8 mouse cellular contexts compared by ENCODE assay signal in genomic region chr6:4397695-4398598, GRCm38 (mm10).
A peak's percentile ranks its signal among the peaks of the same experiment; 100 is the strongest.
DNase-seq lines count a peak whose midpoint lies in the region; ATAC-seq and TF ChIP-seq lines count a peak whose summit lies in the region.

No protein-coding gene starts in this region.

- no peak for ATAC-seq in limb, embryonic 14.5 days (ENCODE audit: low FRiP score, low read depth)
- no peak for ATAC-seq in liver, embryonic 12.5 days
- ATAC-seq in inflammation-experienced regulatory T-cells, adult 6 months = no peak

- intact Hi-C loops in left cerebral cortex, postnatal 4 days (cut with DNase I) = no loop called here

- no peak overlapping the region for H3K4me3 ChIP-seq in limb, embryonic 14.5 days (replicated peaks; ENCODE audit: low read length)
- no peak overlapping the region for H3K4me3 ChIP-seq in limb, embryonic 10.5 days
- H3K4me3 ChIP-seq in hindbrain, embryonic 10.5 days = no peak overlapping the region
- H3K4me3 ChIP-seq in liver, embryonic 12.5 days = no peak overlapping the region

- no peak overlapping the region for H3K4me2 ChIP-seq in limb, embryonic 14.5 days (replicated peaks; ENCODE audit: low read depth, low read length, severe bottlenecking)
- no peak overlapping the region for H3K4me2 ChIP-seq in liver, embryonic 12.5 days

- no peaks in the 10 kb centered on the region for H3K4me1 ChIP-seq in limb, embryonic 14.5 days (ENCODE audit: control insufficient read depth, insufficient read depth, low read length)
- H3K4me1 ChIP-seq in limb, embryonic 10.5 days = 0 out of 2 replicates have a peak, but pooled peaks cover 4% of the 10 kb centered on the region
- peaks cover 29% of the 10 kb centered on the region for H3K4me1 ChIP-seq in hindbrain, embryonic 10.5 days (replicated peaks)
- peaks cover 4% of the 10 kb centered on the region; the same call in 1 of the 2 replicates for H3K4me1 ChIP-seq in liver, embryonic 12.5 days

- H3K9ac ChIP-seq in limb, embryonic 14.5 days (ENCODE audit: low read depth, low read length, severe bottlenecking) = no peak overlapping the region
- no peak overlapping the region for H3K9ac ChIP-seq in liver, embryonic 12.5 days

- no peaks in the 10 kb centered on the region for H3K36me3 ChIP-seq in limb, embryonic 14.5 days (ENCODE audit: control insufficient read depth, insufficient read depth, low read length)
- H3K36me3 ChIP-seq in limb, embryonic 10.5 days = no peaks in the 10 kb centered on the region
- H3K36me3 ChIP-seq in hindbrain, embryonic 10.5 days = no peaks in the 10 kb centered on the region
- no peaks in the 10 kb centered on the region for H3K36me3 ChIP-seq in liver, embryonic 12.5 days

- no peak for TF ChIP-seq POLR2A in limb, embryonic 14.5 days (IDR thresholded peaks at IDR 0.05; ENCODE audit: borderline replicate concordance, extremely low read depth, insufficient read depth, insufficient read length)

- no peaks in the 10 kb centered on the region for H3K27me3 ChIP-seq in limb, embryonic 14.5 days (ENCODE audit: control insufficient read depth, insufficient read depth, low read length)
- no peaks in the 10 kb centered on the region for H3K27me3 ChIP-seq in limb, embryonic 10.5 days (ENCODE audit: low read depth, poor library complexity, severe bottlenecking)
- no peaks in the 10 kb centered on the region for H3K27me3 ChIP-seq in hindbrain, embryonic 10.5 days (ENCODE audit: insufficient read depth, poor library complexity, severe bottlenecking)
- no peaks in the 10 kb centered on the region for H3K27me3 ChIP-seq in liver, embryonic 12.5 days (replicated peaks)

- DNase-seq in limb, embryonic 14.5 days (ENCODE audit: low spot score) = peak; percentile 20
- no peak for DNase-seq in limb, embryonic 10.5 days (ENCODE audit: low spot score)
- DNase-seq in hindbrain, embryonic 10.5 days (ENCODE audit: low spot score) = peak; percentile 51
- peak; percentile 29 for DNase-seq in left cerebral cortex, postnatal 4 days
- DNase-seq in thymus, postnatal 0 days (ENCODE audit: low spot score) = peak; percentile 31
- no peak for DNase-seq in urinary bladder, postnatal 25 days (ENCODE audit: low spot score)

- H3K27ac ChIP-seq in limb, embryonic 14.5 days (replicated peaks; ENCODE audit: low read depth, low read length) = no peak overlapping the region
- H3K27ac ChIP-seq in limb, embryonic 10.5 days = no peak overlapping the region
- peak overlapping the region; percentile 76 for H3K27ac ChIP-seq in hindbrain, embryonic 10.5 days
- H3K27ac ChIP-seq in liver, embryonic 12.5 days = no peak overlapping the region

- H3K9me3 ChIP-seq in limb, embryonic 14.5 days (ENCODE audit: control insufficient read depth, low read length) = no peaks in the 10 kb centered on the region
- H3K9me3 ChIP-seq in limb, embryonic 10.5 days (replicated peaks) = no peaks in the 10 kb centered on the region
- no peaks in the 10 kb centered on the region for H3K9me3 ChIP-seq in hindbrain, embryonic 10.5 days
- no peaks in the 10 kb centered on the region for H3K9me3 ChIP-seq in liver, embryonic 12.5 days (replicated peaks)

- WGBS in limb, embryonic 14.5 days = 79% methylated on average over 16 of the region's 16 CpGs
- 84% methylated on average over 16 of the region's 16 CpGs for WGBS in limb, embryonic 10.5 days
- WGBS in hindbrain, embryonic 10.5 days = 48% methylated on average over 16 of the region's 16 CpGs
- WGBS in liver, embryonic 12.5 days (ENCODE audit: insufficient replicate concordance) = 66% methylated on average over 16 of the region's 16 CpGs

Comparison
In these comparisons a context has a peak if more than half of its experiments do, and no peak if none do; other contexts are left out.
1. DNase-seq: peak in limb, embryonic 14.5 days (single experiment), hindbrain, embryonic 10.5 days (single experiment), left cerebral cortex, postnatal 4 days (single experiment) and thymus, postnatal 0 days (single experiment); none in limb, embryonic 10.5 days (single experiment) and urinary bladder, postnatal 25 days (single experiment).